Mouse (Mus musculus) intestine, embryonic 16.5 days (tissue): ENCODE results near the gene Kctd2. TPM values are rescaled to one million over a fixed set of nuclear protein-coding genes. Genes with fewer than 3 reads are reported as not detected.

ENCODE experiments used
- ATAC-seq: fragments of 200-750 bp; cut with Nextera tagmentation; 2 replicates; pipeline ENCODE4 v1.8.0; 2017; ENCODE audit warnings: moderate TSS enrichment, moderate library complexity
- H3K27ac ChIP-seq: fragments of 300-500 bp; sonication (generic); 2 replicates; pipeline ENCODE4 v1.5.1; 2014; ENCODE audit warnings: mild to moderate bottlenecking, low read length
- H3K27me3 ChIP-seq: fragments of 300-500 bp; sonication (generic); replicated peaks from 2 replicates; pipeline ENCODE4 v1.6.1; 2014; ENCODE audit warnings: low read length, control low read depth, mixed read lengths; ENCODE audit not compliant: control insufficient read depth, insufficient read depth
- H3K36me3 ChIP-seq: fragments of 300-500 bp; sonication (generic); 2 replicates; pipeline ENCODE4 v1.6.1; 2014; ENCODE audit warnings: low read length, control low read depth; ENCODE audit not compliant: control insufficient read depth, insufficient read depth
- H3K4me1 ChIP-seq: fragments of 300-500 bp; sonication (generic); 2 replicates; pipeline ENCODE4 v1.6.1; 2014; ENCODE audit warnings: low read length, control low read depth, mixed read lengths; ENCODE audit not compliant: control insufficient read depth, insufficient read depth
- H3K4me2 ChIP-seq: fragments of 300-500 bp; sonication (generic); 2 replicates; pipeline ENCODE4 v1.6.1; 2014; ENCODE audit warnings: low read depth, low read length, control low read depth
- H3K4me3 ChIP-seq: fragments of 300-500 bp; sonication (generic); 2 replicates; pipeline ENCODE4 v1.5.1; 2014; ENCODE audit warnings: mild to moderate bottlenecking, low read length
- H3K9ac ChIP-seq: fragments of 300-500 bp; sonication (generic); 2 replicates; pipeline ENCODE4 v1.6.1; 2014; ENCODE audit warnings: low read depth, low read length
- H3K9me3 ChIP-seq: fragments of 300-500 bp; sonication (generic); 2 replicates; pipeline ENCODE4 v1.6.1; 2016; ENCODE audit warnings: low read length, control low read depth; ENCODE audit not compliant: control insufficient read depth
- WGBS: fragments of 180-500 bp; shearing (Covaris S2); extraction: QIAGEN DNeasy Blood & Tissue Kit; methylation state at CpG from one replicate; pipeline ENCODE4 v1.1.7; 2014; 5-methylcytosine and 5-hydroxymethylcytosine counted together
- polyA plus RNA-seq: library from polyadenylated mRNA; unstranded; fragments of >200 nt; fragmentation: Nextera tagmentation; extraction: Ambion mirVana; gene quantifications from 2 replicates; pipeline ENCODE4 v1.2.1, GENCODE M21; 2015

Kctd2 gene
- polyA plus RNA-seq, 1 experiment from 2014 or later: 2.8 TPM

DNA sequence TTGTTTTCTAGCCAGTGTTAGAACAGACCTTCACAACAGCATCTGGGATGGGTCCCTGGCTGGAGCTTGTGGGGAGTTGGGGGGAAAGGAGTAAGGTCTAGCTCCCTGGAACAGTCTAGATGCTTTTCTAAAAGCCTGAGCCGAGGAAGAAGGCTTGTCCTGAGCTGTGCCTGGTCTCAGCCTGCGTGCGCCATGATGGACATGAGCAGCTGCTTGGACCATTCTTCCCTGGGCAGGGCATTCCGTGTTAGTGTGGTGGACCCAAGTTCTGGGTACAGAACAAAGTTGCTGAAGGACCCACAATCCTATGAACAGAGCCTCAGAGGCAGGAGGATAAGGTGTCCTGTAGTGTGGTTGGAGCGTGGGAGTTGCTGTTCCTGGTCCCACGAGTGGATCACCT is 10.6 kb downstream of the Kctd2 start:
- H3K9ac ChIP-seq: no peak overlapping the region
- peaks cover 12% of the 10 kb centered on the region for H3K36me3 ChIP-seq
- H3K4me3 ChIP-seq: no peak overlapping the region
- H3K27ac ChIP-seq: no peak overlapping the region
- 93% methylated on average over 6 of the region's 6 CpGs for WGBS
- H3K27me3 ChIP-seq: no peaks in the 10 kb centered on the region
- H3K4me1 ChIP-seq: peaks cover 11% of the 10 kb centered on the region
- no peak for ATAC-seq
- no peaks in the 10 kb centered on the region for H3K9me3 ChIP-seq
- no peak overlapping the region for H3K4me2 ChIP-seq

GRCm38 (mm10) chr11:115432814-115433213 is 12.9 kb downstream of the Kctd2 start:
- no peak overlapping the region for H3K4me2 ChIP-seq
- H3K27ac ChIP-seq: peak overlapping the region; percentile 45
- ATAC-seq: peak; percentile 63
- H3K4me3 ChIP-seq: no peak overlapping the region
- no peaks in the 10 kb centered on the region for H3K27me3 ChIP-seq
- no peak overlapping the region for H3K9ac ChIP-seq
- WGBS: 58% methylated on average over 4 of the region's 4 CpGs
- H3K4me1 ChIP-seq: peaks cover 18% of the 10 kb centered on the region
- H3K36me3 ChIP-seq: peaks cover 12% of the 10 kb centered on the region
- H3K9me3 ChIP-seq: no peaks in the 10 kb centered on the region

DNA sequence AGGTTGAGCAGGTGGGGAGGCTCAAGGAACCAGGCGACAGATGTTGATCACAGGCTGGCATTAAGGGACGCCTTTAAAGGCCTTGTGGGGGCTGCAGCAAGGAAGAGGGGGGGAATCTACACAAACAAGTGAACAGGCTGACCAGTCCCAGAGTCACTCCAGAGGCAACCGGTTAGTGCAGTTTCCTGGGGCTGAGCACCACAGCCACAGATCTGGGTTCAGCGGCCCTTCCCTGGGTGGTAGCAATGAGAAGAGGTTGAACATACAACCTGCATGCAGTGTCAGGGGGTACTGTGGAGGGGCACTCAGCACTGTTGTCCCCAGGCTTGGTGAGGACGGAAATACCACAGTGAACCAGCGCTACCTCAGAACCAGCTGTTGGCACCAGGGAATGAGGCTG is 13.4 kb downstream of the Kctd2 start:
- WGBS: 83% methylated on average over 6 of the region's 6 CpGs
- no peak overlapping the region for H3K4me3 ChIP-seq
- no peak for ATAC-seq

GRCm38 (mm10) chr11:115435596-115436337 is 15.8 kb downstream of the Kctd2 start:
- Histone ChIP-seq H3K4me1 (peaks cover 15% of the 10 kb centered on the region), H3K27ac (no peak overlapping the region), H3K4me2 (peak overlapping the region; percentile 61), H3K9ac (peak overlapping the region; percentile 60), H3K9me3 (no peaks in the 10 kb centered on the region), H3K27me3 (no peaks in the 10 kb centered on the region), H3K36me3 (no peaks in the 10 kb centered on the region), H3K4me3 (peak overlapping the region; percentile 38)
- 5% methylated on average over 31 of the region's 31 CpGs for WGBS
- ATAC-seq: no peak

More for the DNA sequence above, 13.4 kb downstream of the Kctd2 start:
- H3K4me1 ChIP-seq: peaks cover 15% of the 10 kb centered on the region
- H3K36me3 ChIP-seq: peaks cover 12% of the 10 kb centered on the region
- 0 out of 2 replicates have a peak overlapping the region, but pooled peaks have one; percentile 33 for H3K9ac ChIP-seq
- no peak overlapping the region for H3K4me2 ChIP-seq
- no peaks in the 10 kb centered on the region for H3K9me3 ChIP-seq
- H3K27ac ChIP-seq: peak overlapping the region; percentile 45
- H3K27me3 ChIP-seq: no peaks in the 10 kb centered on the region

GRCm38 (mm10) chr11:115437571-115438122 is 17.7 kb downstream of the Kctd2 start:
- 80% methylated on average over 5 of the region's 5 CpGs for WGBS
- Histone ChIP-seq H3K4me3 (no peak overlapping the region), H3K4me1 (peaks cover 15% of the 10 kb centered on the region), H3K4me2 (no peak overlapping the region), H3K27ac (no peak overlapping the region), H3K27me3 (no peaks in the 10 kb centered on the region), H3K36me3 (no peaks in the 10 kb centered on the region), H3K9ac (no peak overlapping the region), H3K9me3 (no peaks in the 10 kb centered on the region)
- no peak for ATAC-seq

DNA sequence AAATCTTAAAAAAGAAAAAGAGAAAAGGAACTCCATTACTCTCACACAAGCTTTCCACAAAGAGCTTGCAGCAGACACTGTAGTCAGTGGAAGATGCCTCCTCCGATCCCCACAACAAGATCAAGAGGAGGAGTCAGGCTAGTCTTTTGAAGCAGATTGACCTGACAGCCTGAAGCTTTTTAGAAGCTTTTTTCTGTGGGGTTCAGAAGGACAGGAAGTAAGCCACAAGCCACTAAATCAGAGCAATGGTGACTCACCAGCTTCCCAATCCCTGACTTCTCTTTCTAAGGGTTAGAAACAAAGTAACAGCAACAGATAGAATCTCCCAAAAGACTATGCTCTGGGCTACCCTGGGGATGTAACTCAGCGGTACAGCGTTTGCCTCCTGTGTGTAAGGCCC is 19.4 kb downstream of the Kctd2 start:
- no peak for ATAC-seq
- no peaks in the 10 kb centered on the region for H3K27me3 ChIP-seq

GRCm38 (mm10) chr11:115439906-115440595 is 20.1 kb downstream of the Kctd2 start, which contains the start of gene Trim80:
Trim80 (plus strand) TSS chr11:115440545.
- Histone ChIP-seq H3K4me2 (no peak within 1 kb of the TSS), H3K36me3 (no peaks in the 10 kb centered on the region), H3K4me3 (no peak within 1 kb of the TSS), H3K9ac (no peak within 1 kb of the TSS), H3K27ac (no peak within 1 kb of the TSS), H3K27me3 (no peaks in the 10 kb centered on the region), H3K9me3 (no peaks in the 10 kb centered on the region), H3K4me1 (peaks cover 10% of the 10 kb centered on the region)
- WGBS: 96% methylated on average over 9 of the region's 9 CpGs
- ATAC-seq: no peak

More for the DNA sequence above, 19.4 kb downstream of the Kctd2 start:
- Histone ChIP-seq H3K36me3 (no peaks in the 10 kb centered on the region), H3K4me1 (peaks cover 10% of the 10 kb centered on the region), H3K9ac (no peak overlapping the region), H3K4me3 (no peak overlapping the region), H3K4me2 (no peak overlapping the region), H3K27ac (no peak overlapping the region), H3K9me3 (no peaks in the 10 kb centered on the region)
- 79% methylated on average over 3 of the region's 3 CpGs for WGBS

DNA sequence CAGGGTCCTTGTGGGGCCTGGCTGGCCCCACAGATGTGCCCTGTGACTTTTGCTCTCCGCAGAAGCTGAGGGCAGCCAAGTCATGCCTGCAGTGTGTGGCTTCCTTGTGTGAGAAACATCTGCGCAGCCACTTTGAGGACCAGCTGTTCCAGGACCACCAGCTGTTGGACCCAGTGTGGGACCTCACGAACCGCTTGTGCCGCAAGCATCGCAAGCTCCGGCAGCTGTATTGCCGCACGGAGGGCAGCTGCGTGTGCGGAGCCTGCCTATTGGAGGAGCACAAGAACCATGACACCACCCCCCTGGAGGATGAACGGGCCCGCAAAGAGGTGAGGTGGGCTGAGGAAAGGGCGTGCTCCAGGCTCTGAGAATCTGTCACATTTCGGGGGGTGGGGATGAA is 21.5 kb downstream of the Kctd2 start:
- Histone ChIP-seq H3K36me3 (no peaks in the 10 kb centered on the region), H3K27me3 (no peaks in the 10 kb centered on the region), H3K4me3 (no peak overlapping the region), H3K9me3 (no peaks in the 10 kb centered on the region), H3K27ac (no peak overlapping the region), H3K4me2 (no peak overlapping the region), H3K9ac (no peak overlapping the region), H3K4me1 (peaks cover 3% of the 10 kb centered on the region)
- ATAC-seq: no peak
- WGBS: 50% methylated on average over 15 of the region's 15 CpGs

DNA sequence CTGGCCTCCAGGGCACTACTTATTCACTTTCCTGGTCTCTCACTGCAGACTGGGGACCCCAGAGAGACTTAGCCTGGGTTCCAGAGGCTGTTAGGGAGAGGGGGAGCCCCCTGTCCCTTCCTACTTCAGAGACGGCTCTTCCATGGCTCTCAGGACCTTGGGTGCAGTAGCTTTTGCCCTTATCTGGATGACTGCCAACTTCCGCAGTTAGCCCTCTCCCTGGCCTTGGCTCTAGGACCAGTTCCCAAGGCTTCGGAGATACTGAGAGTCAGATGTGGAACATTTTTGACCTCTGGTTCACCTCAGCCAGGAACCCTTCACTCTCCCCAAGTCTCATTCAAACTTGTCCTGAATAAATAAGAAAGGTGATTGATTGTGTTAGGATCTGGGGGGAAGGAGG is 27.0 kb downstream of the Kctd2 start:
- WGBS: 38% methylated on average over 3 of the region's 3 CpGs
- H3K4me3 ChIP-seq: no peak overlapping the region; the same call in 1 of the 2 replicates
- no peaks in the 10 kb centered on the region for H3K36me3 ChIP-seq
- no peaks in the 10 kb centered on the region for H3K9me3 ChIP-seq
- H3K27ac ChIP-seq: peak overlapping the region; percentile 92
- H3K4me1 ChIP-seq: peaks cover 42% of the 10 kb centered on the region
- no peak for ATAC-seq
- H3K9ac ChIP-seq: peak overlapping the region; percentile 50
- H3K4me2 ChIP-seq: peak overlapping the region; percentile 9; the same call in 1 of the 2 replicates
- no peaks in the 10 kb centered on the region for H3K27me3 ChIP-seq
